Mouse (Mus musculus) cortical plate, adult 2 months (tissue): ENCODE data around the gene Zcchc4.

Source experiments
- CTCF ChIP-seq: fragments of 200-500 bp; IDR thresholded peaks from 2 replicates; pipeline ENCODE4 v1.5.1; 2011; ENCODE audit warnings: mild to moderate bottlenecking, control low read depth, low read length; ENCODE audit not compliant: insufficient read depth; ENCODE audit errors: extremely low read depth
- POLR2A ChIP-seq: fragments of 200-500 bp; IDR thresholded peaks from 2 replicates; pipeline ENCODE4 v1.6.1; 2011; ENCODE audit warnings: mild to moderate bottlenecking, low read length, control low read depth; ENCODE audit not compliant: insufficient read depth; ENCODE audit errors: extremely low read depth

DNA sequence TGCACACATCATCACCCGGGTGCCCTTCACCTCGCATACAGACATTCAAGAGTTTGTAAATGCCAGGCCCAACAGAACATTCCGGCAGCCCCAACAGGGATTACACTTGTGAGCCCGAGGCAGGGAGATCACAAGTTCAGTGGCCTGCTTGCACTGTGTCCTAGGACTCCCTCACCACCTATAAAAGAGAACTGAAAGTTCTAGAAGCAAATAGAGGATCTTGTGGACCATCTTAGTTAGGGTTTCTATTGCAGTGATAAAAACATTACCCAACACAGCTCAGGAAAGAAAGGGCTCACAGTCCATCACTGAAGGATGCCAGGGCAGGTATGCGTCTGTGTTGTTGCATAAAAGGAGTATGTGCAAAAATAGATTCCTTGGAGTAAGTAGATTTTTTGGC lies 942 bp upstream of the Zcchc4 start:
- no peak for TF ChIP-seq CTCF
- no peak for TF ChIP-seq POLR2A
